Mouse (Mus musculus): ENCODE data around the gene Nceh1.

DNA sequence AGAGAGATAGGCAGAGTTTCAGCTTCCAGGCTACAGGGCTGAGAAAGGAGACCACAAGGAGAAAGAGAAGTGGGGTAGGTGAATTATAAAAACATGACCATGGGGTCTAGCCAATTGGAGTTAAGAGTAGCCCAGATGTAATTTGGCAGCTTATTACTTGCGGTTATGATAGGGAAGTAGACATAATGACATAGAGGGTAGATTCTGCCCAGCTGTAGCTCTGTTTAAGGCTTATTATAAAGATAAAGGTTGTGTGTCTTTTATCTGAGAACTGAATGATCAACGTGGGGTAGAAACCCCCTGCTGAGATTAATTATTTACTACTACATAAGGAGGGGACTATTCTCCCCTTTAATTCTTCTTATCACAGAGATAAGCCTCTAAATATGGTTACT is 20.4 kb upstream of the Nceh1 start:
- TF ChIP-seq POLR2A (IDR thresholded peaks at IDR 0.05; ENCODE audit: control insufficient read depth, low read depth, low read length) (no peak), CTCF (IDR thresholded peaks at IDR 0.05; ENCODE audit: control insufficient read depth, insufficient read depth, insufficient replicate concordance, low read depth, low read length) (no peak)

Data from testis, adult 2 months (tissue).